Mouse (Mus musculus) heart, postnatal 0 days (tissue): ENCODE measurements at regions not wholly inside any gene's neighbourhood (a gene's known extent, or its start where the extent isn't known, plus 50 kb on each side); places are given as distances from the start of the nearest gene placed in this dataset.

Experiments used
- ATAC-seq: fragments of 200-750 bp; cut with Nextera tagmentation; 2 replicates; pipeline ENCODE4 v1.8.0; 2017; ENCODE audit warnings: low read depth, moderate number of reproducible peaks, moderate library complexity; ENCODE audit not compliant: insufficient read depth
- DNase-seq: peaks from one replicate; pipeline ENCODE4 v3.0.0-alpha.2; 2016; ENCODE audit warnings: low spot score
- H3K27ac ChIP-seq: fragments of 300-500 bp; sonication (generic); 2 replicates; pipeline ENCODE4 v1.5.1; 2014; ENCODE audit warnings: low read depth, mild to moderate bottlenecking
- H3K27me3 ChIP-seq: fragments of 300-500 bp; sonication (generic); 2 replicates; pipeline ENCODE4 v1.6.1; 2014; ENCODE audit warnings: low read length, mixed read lengths; ENCODE audit not compliant: control insufficient read depth, insufficient read depth
- H3K36me3 ChIP-seq: fragments of 300-500 bp; sonication (generic); replicated peaks from 2 replicates; pipeline ENCODE4 v1.6.1; 2014; ENCODE audit warnings: low read length, mixed read lengths; ENCODE audit not compliant: control insufficient read depth, insufficient read depth
- H3K4me1 ChIP-seq: fragments of 300-500 bp; sonication (generic); 2 replicates; pipeline ENCODE4 v1.6.1; 2014; ENCODE audit warnings: antibody characterized with exemption; ENCODE audit not compliant: control insufficient read depth, insufficient read depth
- H3K4me2 ChIP-seq: fragments of 300-500 bp; sonication (generic); 2 replicates; pipeline ENCODE4 v1.6.1; 2014; ENCODE audit warnings: low read depth, mild to moderate bottlenecking, low read length, moderate library complexity
- H3K4me3 ChIP-seq: fragments of 300-500 bp; sonication (generic); 2 replicates; pipeline ENCODE4 v1.5.1; 2014; ENCODE audit warnings: low read depth, low read length
- H3K9ac ChIP-seq: fragments of 300-500 bp; sonication (generic); replicated peaks from 2 replicates; pipeline ENCODE4 v1.6.1; 2014; ENCODE audit warnings: low read depth, low read length, mixed read lengths
- H3K9me3 ChIP-seq: fragments of 300-500 bp; sonication (generic); replicated peaks from 2 replicates; pipeline ENCODE4 v1.6.1; 2016; ENCODE audit warnings: low read length; ENCODE audit not compliant: control insufficient read depth
- CTCF ChIP-seq: IDR thresholded peaks from 2 replicates; pipeline ENCODE4 v1.5.1; 2016; ENCODE audit warnings: antibody characterized with exemption, control low read depth, low read depth
- EP300 ChIP-seq: IDR thresholded peaks from 2 replicates; pipeline ENCODE4 v1.6.1; 2016; ENCODE audit warnings: antibody characterized with exemption, low read depth
- WGBS: fragments of 180-500 bp; shearing (Covaris S2); extraction: QIAGEN DNeasy Blood & Tissue Kit; methylation state at CpG from one replicate; pipeline ENCODE4 v1.1.7; 2014; 5-methylcytosine and 5-hydroxymethylcytosine counted together

DNA sequence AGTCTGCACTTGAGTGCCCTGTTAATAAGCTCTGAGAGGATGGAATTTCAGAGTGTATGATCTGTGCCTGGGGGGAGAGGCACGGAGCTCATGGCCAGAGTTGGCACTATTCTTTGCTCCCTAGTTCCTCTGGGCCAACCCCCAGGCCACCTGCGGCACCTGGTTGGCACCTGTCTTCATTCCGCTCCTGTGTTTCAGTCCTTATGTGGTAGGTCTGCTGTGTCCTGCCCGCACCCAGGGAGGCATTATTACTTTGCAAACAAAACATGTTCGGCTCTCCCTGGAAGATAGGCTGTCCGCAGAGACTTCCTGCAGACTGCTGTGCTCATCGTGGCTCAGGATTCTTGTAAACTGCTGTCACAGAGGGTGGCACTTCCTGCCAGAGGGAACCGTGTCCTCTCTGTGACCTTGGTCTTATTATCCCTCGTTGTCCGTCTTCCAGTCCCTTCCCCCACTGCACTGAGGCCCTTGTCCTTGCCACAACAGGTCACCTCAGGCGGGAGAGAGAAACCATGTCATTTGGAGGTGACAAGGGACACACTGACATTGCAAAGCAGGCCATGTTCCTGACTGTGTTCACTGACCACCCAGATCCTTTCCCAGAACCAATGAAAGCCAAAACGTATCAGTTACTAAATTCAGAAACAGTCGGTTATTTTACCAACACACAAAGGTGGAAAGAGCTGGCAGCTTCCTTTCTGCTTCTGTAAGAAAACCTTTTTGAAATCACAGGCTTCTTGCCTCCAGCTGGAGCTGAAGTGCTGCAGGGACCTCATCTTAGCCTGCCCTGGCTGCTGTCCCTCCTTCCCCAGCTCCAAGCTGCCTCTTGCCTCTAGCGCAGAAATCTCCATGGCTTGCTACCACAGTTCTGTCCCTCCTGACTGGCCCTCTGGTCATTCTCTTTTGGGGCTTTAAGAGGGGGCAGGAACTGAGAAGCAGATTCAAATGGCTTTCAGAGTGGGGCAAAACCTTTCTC, 777.0 kb upstream of the Car8 start:
- peak overlapping the region; percentile 13; the same call in 1 of the 2 replicates for H3K4me2 ChIP-seq
- H3K4me1 ChIP-seq = peaks cover 30% of the 10 kb centered on the region
- peak; percentile 79 for DNase-seq
- WGBS = 16% methylated on average over 14 of the region's 14 CpGs
- no peaks in the 10 kb centered on the region for H3K27me3 ChIP-seq
- H3K36me3 ChIP-seq = no peaks in the 10 kb centered on the region
- H3K4me3 ChIP-seq = no peak overlapping the region
- no peaks in the 10 kb centered on the region for H3K9me3 ChIP-seq
- peak overlapping the region; percentile 15; the same call in 1 of the 2 replicates for H3K9ac ChIP-seq
- peak; percentile 74 for ATAC-seq
- H3K27ac ChIP-seq = peak overlapping the region; percentile 79
- TF ChIP-seq EP300 (no peak), CTCF (no peak)

GRCm38 (mm10) chr4:9014986-9015385, 776.1 kb upstream of the Car8 start:
- ATAC-seq (no peak), DNase-seq (no peak)
- TF ChIP-seq EP300 = no peak
- TF ChIP-seq CTCF = no peak
- H3K4me3 ChIP-seq = no peak overlapping the region
- no peak overlapping the region for H3K9ac ChIP-seq
- H3K4me1 ChIP-seq = peaks cover 36% of the 10 kb centered on the region
- 72% methylated on average over 4 of the region's 4 CpGs for WGBS
- H3K27ac ChIP-seq = no peak overlapping the region
- H3K36me3 ChIP-seq = no peaks in the 10 kb centered on the region
- no peaks in the 10 kb centered on the region for H3K27me3 ChIP-seq
- H3K9me3 ChIP-seq = no peaks in the 10 kb centered on the region
- no peak overlapping the region for H3K4me2 ChIP-seq

DNA sequence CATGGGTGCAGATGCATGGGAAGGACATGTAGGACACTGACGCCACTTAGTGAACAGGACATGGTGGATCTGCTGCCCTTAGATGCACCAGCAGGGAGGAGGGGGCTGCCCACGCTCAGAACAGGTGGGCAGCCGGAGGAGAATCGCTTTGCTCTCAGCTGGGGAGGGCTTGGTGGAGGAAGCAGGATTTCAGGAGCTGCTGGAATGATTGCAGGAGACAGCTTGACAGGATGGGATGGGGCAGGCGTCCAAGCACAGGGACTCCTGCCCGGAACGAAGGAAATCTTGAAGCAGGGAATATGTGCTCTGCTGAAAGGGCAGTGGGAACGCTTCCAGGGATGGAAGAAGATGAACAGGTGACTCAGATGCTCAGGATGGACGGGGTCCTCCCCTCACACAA, 773.9 kb upstream of the Car8 start:
- 48% methylated on average over 9 of the region's 9 CpGs for WGBS
- H3K36me3 ChIP-seq = no peaks in the 10 kb centered on the region
- no peak overlapping the region for H3K27ac ChIP-seq
- no peaks in the 10 kb centered on the region for H3K9me3 ChIP-seq
- no peak overlapping the region for H3K9ac ChIP-seq
- DNase-seq (no peak), ATAC-seq (no peak)
- H3K4me3 ChIP-seq = no peak overlapping the region
- H3K4me1 ChIP-seq = peaks cover 36% of the 10 kb centered on the region
- TF ChIP-seq EP300 (no peak), CTCF (no peak)
- no peak overlapping the region for H3K4me2 ChIP-seq
- no peaks in the 10 kb centered on the region for H3K27me3 ChIP-seq

- no peak for TF ChIP-seq CTCF
- TF ChIP-seq EP300 = no peak
- H3K9me3 ChIP-seq = no peaks in the 10 kb centered on the region
- DNase-seq (no peak), ATAC-seq (no peak)
- H3K27ac ChIP-seq = no peak overlapping the region
- no peaks in the 10 kb centered on the region for H3K27me3 ChIP-seq
- WGBS = 73% methylated on average over 3 of the region's 3 CpGs
- H3K9ac ChIP-seq = no peak overlapping the region
- H3K4me2 ChIP-seq = no peak overlapping the region
- H3K4me1 ChIP-seq = peaks cover 36% of the 10 kb centered on the region
- H3K4me3 ChIP-seq = no peak overlapping the region
- H3K36me3 ChIP-seq = no peaks in the 10 kb centered on the region
Measured at GRCm38 (mm10) chr4:9011952-9012351, 773.1 kb upstream of the Car8 start.

GRCm38 (mm10) chr4:9011129-9011518, 772.3 kb upstream of the Car8 start:
- no peak overlapping the region for H3K4me3 ChIP-seq
- no peaks in the 10 kb centered on the region for H3K9me3 ChIP-seq
- WGBS = 35% methylated on average over 7 of the region's 7 CpGs
- H3K9ac ChIP-seq = peak overlapping the region; percentile 28; the same call in 1 of the 2 replicates
- TF ChIP-seq EP300 (no peak), CTCF (no peak)
- no peak for DNase-seq
- ATAC-seq = no peak
- no peak overlapping the region for H3K27ac ChIP-seq
- no peak overlapping the region for H3K4me2 ChIP-seq
- H3K4me1 ChIP-seq = peaks cover 29% of the 10 kb centered on the region
- H3K27me3 ChIP-seq = no peaks in the 10 kb centered on the region
- no peaks in the 10 kb centered on the region for H3K36me3 ChIP-seq
